Mouse (Mus musculus) layer of hippocampus, postnatal 10 days (tissue): ENCODE measurements at regions not wholly inside any gene's neighbourhood (a gene's known extent, or its start where the extent isn't known, plus 50 kb on each side); places are given as distances from the start of the nearest gene placed in this dataset.

ENCODE experiments used
- DNase-seq, 2 experiments: peaks; one replicate each; pipeline ENCODE4 v3.0.0; 2021; ENCODE audit warnings: low spot score in 2 of 2

- DNase-seq: peak in 1 of 2 experiments; percentile 10
Observed at GRCm38 (mm10) chr11:111273651-111274050, 207.7 kb downstream of the Kcnj2 start.

DNA sequence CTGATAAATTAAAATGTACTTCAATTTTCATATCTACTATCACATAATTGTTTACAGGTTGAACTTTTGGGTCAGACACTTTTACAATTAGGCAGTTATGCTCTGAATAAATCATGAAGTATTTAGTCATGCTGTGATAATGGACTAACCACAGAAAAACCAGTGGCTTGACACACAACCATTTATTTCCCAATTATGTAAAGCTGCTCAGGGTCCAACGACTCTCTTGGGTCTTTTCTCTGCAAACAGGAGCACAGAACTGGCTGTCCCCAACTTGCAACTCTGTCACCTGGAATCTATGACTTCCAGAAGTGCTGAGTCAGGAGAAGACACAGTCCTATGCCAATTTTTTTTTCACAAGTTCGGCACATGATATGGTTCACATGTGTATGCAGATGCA, 214.8 kb downstream of the Kcnj2 start:
- DNase-seq: no peak

DNA sequence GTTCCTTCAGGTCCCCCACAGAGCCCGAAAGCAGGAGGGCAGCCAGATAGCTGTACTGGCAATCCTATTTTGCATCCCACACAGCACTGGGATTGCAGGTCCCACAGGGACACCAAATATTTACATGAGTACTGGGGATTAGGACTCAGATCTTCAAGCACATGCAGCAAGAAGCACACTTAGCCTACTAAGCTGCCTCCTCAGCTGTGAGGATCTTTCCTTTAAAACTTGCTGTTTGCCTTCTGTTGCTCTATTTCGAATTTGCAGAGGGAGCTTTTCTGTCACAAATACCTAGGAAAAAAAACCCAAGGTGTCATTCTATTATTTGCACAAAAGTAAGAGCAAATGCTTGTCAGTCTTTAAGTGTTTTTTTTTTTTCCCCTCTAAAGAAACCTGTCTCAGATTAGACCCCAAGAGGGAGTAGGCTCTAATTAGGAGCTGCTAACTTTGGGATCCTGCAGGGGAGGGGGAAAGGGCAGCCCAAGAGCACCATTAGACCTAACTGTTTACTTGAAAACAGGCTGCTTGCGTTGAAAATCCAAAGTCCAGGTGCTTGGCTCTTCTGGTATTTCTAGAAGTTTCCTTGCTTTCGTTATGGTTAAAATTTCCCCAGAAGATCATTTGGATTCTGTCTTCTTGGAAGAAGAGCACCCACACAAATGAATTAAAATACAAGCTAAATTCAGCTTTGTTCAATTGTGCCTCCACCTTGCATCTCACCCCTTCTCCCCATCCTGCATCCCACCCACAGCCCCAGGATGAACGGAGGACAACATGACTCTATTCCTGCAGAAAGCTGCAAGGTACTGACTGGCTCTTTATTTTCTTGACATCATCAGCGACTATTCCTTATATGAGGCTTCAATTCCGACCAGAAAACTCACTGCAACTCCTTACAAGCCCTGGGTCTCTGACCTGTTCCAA, 215.5 kb downstream of the Kcnj2 start:
- DNase-seq: no peak

DNA sequence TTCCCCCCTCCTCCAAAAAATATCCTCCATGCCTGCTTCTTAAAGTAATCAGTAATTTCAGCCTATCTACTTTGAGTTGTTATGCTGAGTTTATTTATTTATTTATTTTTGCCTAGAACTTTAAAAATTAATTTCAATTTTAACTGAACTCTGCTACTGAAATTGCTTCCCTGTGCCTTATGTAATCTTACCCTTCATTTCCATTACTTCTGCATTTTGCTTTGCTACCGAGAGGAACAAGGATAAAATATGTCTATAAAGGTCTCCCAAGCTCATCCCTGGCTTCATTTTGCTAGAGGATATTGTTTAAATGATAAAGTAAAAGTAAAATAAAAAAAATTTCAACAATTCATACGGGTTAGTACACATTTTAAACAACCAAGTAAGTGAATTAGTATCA, 216.3 kb downstream of the Kcnj2 start:
- DNase-seq: no peak

- no peak for DNase-seq
Observed at GRCm38 (mm10) chr11:111290537-111290936, 224.6 kb downstream of the Kcnj2 start.

DNA sequence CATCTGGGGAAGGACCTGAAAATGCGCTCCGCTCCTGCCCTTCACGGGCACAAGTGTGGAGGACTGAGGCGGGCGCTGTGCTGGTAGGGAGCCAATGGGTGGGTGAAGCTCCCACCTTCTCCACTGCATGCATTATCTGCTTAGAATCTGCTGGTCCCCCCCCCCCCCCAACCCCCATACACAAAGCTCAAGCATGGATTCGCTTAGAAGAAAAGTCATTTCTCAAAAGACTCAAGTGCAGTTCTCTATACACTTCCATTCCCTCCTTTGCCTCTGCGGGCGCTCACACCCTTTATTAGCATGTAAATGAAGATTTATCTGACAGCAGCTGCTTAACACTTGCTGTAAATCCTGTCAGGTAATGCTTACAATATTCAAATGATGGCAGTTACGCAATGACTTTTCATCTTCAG, 230.4 kb downstream of the Kcnj2 start:
- DNase-seq: no peak

DNA sequence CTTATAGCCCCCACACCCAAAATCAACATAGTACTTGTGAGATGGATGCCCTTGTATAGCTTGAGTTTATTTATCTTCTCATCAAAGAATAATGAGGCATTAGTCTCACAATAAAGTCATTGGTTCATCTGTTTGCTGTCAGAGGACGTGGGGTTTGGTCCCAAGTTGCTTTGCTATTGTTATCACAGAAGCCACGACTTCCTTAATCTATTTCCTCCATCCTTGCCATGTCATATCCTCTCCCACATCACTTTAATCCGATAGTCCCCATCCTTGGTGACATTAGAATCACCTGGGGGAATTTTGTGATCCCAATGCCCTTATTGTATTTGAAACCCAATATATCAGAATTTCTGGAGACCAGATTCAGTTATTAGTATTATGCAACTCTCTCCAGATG, 246.8 kb downstream of the Kcnj2 start:
- DNase-seq: no peak

GRCm38 (mm10) chr11:111313566-111313965, 247.6 kb downstream of the Kcnj2 start:
- no peak for DNase-seq

DNA sequence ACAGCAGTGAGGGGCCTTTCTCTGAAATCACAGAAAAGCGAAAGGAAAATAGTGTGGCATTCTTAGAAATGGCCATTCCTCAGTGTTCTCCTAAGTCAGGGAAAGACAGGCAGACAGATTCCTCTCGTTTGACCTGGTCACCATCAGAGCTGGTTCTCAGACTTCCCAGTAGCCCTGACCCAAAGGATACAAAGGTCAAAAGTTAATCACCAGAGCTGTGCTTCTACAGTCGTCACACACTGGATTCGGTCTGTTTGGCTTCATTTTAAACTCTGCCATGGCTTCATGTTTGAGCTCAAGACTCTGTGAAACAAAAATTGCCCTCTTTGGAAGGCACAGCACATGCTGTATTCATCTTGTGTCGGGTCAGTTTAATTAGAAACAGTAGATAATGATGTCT, 255.6 kb downstream of the Kcnj2 start:
- no peak for DNase-seq

DNA sequence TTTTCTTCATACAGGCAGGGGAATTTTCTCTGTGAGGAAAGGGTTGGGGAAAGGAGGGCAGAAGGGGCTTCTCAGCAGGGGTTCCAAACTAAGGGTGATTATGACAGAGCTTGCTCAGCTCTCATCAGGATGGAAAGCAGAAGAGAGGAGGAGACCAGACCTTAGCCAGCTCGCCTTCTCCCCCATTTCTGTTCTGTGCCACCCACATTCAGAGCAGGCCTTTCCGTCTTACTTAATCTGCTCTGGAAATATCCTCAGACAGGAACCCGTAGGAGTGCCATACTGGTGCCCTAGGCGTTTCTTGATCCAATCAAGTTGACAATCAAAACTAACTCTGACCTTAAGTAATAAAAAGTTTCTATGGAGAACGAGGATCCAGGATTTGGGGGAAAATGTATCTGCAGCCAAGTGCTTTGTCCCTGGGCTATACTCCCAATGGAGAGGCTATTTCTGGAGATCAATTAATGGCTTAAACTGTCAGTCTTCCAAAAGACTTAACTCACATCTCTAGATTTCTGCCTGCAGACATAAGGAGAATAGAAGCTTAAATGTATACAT, 258.6 kb downstream of the Kcnj2 start:
- DNase-seq: no peak

GRCm38 (mm10) chr11:111326915-111327314, 261.0 kb downstream of the Kcnj2 start:
- no peak for DNase-seq

DNA sequence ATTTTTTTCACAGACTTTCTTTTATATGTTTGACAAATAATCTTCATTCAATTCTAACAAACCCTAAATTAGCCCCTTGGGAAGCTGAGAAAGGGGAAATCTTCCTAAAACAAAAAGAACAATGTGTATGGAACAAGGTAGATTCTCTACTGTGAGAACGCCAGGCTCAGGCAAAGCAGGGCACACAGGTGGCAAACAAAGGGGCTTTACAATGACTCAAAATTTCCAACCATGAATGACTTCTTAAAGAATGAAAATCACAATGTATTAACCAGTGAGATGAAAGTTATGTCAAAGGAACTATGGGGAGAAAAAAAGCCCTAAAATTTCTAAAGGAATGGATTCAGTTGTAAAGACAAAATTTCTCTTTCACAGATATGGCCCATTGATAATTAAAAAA, 262.3 kb downstream of the Kcnj2 start:
- DNase-seq: no peak

DNA sequence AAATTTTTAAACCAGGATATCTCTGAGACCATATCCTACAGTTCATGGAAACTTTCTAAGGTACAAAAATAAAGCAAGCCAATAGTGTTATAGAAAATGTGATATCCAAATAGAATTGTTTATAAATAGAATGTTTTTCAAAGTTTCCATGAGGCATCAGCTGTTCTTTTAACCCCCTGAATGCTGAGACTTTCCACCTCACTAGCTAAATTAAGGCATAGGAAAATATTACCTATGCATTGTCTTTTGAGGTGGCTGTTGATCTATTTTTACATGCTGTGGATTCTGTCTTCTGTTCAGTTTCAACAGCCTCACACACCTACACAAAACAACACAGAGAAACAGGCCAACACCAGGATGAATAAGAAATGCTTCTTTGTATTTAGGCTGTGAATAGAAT, 265.6 kb downstream of the Kcnj2 start:
- no peak for DNase-seq

GRCm38 (mm10) chr11:111333021-111333420, 267.1 kb downstream of the Kcnj2 start:
- no peak for DNase-seq

DNA sequence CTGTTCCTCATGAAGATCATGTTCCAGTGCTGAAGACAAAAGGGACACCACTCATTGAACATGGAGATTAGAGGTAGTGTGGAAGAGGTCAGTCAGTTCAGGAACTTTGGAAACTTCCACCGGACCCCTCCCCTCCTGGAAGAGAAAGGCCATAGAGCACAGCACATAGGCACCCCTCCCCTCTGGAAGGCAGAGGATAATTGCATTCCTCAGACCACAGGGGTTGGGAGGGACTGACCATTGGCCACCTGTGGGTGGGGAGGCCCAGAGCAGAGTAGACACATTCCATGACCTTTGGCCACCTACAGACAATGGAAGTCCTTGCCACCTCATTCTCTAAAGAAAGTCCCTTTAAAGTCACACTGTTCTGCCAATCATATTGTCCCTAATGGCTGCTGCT, 281.6 kb downstream of the Kcnj2 start:
- no peak for DNase-seq

DNA sequence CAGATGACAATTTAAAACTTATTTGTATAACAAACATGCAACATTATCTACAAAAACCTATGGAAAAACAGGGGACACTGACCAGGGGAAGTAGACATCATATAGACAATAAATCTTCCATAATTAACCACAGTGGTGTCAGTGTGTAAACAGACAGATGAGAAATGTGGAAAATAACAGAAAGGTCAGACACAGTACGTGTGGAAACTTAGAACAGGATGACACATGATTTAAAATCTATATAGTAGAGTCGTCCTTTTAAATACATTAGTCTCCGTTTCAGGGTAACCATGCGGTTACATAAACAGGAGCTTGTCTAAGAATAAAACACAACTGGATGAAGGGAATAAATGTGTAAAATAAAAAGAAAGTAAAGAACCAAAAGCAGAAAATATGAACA, 284.1 kb downstream of the Kcnj2 start:
- no peak for DNase-seq

- no peak for DNase-seq
Observed at GRCm38 (mm10) chr11:111363363-111363762, 297.4 kb downstream of the Kcnj2 start.

DNA sequence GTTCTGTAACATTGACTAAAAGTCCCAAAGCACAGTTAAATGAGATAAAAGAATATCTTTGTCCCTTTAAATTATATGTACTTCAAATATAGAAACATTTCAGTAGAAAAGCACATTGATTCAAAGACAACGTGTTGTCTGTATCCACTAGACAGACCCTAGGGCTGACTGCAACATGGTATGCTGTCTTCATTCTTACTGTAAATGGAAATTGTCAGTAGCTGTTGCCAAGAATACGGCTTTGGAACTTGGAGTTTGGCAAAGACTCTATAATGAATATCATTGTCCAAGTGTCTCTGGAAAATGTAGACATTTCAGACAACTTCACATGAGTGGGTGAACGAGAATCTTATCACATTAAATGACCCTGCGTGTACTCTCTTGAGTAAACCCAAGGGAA, 311.2 kb downstream of the Kcnj2 start:
- DNase-seq: no peak

DNA sequence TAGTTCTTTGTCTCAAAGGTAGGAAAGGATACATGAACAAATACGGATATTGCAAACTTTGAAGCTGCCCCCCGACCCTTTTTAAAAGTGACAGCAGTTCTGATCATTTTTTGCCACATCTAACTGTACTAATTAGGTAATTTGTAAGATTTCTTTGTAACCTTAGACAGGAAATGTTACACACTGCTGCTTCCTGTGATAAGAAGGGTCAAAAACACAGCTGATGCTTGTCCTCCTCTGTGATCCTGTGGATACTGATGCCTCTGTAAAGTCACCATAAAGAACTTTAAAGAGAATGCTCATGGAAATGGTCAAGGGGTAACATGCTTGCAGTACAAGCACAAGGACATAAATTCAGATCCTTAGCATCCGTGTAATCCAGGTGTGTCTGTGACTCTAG, 313.9 kb downstream of the Kcnj2 start:
- DNase-seq: no peak

- DNase-seq: no peak
Observed at GRCm38 (mm10) chr11:111398706-111399105, 332.7 kb downstream of the Kcnj2 start.

- DNase-seq: no peak
Observed at GRCm38 (mm10) chr11:111409266-111409665, 343.3 kb downstream of the Kcnj2 start.

GRCm38 (mm10) chr11:111424871-111425270, 358.9 kb downstream of the Kcnj2 start:
- DNase-seq: no peak

DNA sequence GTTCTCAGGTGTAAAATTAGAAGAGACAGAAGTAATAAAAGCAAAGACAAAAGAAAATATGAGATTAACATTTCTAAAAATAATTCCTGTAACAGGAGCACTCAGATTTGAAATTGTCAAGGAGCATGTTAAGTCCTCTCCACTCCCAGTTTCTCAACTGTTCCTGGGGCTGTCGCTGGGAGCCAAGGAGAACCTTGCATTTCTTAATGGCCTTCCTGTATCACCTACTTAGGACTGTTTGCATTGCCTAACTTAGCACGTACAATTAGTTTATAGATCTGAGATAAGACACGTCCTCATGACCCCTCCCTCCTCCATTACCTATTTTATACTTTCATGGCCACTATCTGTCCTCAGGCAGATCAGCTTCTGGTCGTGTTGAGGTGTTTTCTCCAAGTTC, 360.8 kb downstream of the Kcnj2 start:
- DNase-seq: no peak
